Mouse (Mus musculus) kidney, embryonic 15.5 days (tissue): Measurements from ENCODE around the gene Lsmem1. TPM values are rescaled to one million over a fixed set of nuclear protein-coding genes. Genes with fewer than 3 reads are reported as not detected.

ENCODE experiments used
- ATAC-seq: fragments of 200-750 bp; cut with Nextera tagmentation; replicated peaks from 2 replicates; pipeline ENCODE4 v1.8.0; 2017; ENCODE audit warnings: moderate TSS enrichment; ENCODE audit not compliant: low FRiP score
- H3K27ac ChIP-seq: fragments of 300-500 bp; sonication (generic); 2 replicates; pipeline ENCODE4 v1.5.1; 2015; ENCODE audit warnings: mild to moderate bottlenecking, inconsistent platforms
- H3K27me3 ChIP-seq: fragments of 300-500 bp; sonication (generic); 2 replicates; pipeline ENCODE4 v1.6.1; 2015; ENCODE audit warnings: inconsistent platforms
- H3K36me3 ChIP-seq: fragments of 300-500 bp; sonication (generic); 2 replicates; pipeline ENCODE4 v1.6.1; 2015; ENCODE audit warnings: inconsistent platforms
- H3K4me1 ChIP-seq: fragments of 300-500 bp; sonication (generic); 2 replicates; pipeline ENCODE4 v1.6.1; 2015; ENCODE audit warnings: inconsistent platforms
- H3K4me2 ChIP-seq: fragments of 300-500 bp; sonication (generic); 2 replicates; pipeline ENCODE4 v1.6.1; 2015; ENCODE audit warnings: moderate library complexity, mild to moderate bottlenecking, inconsistent platforms
- H3K4me3 ChIP-seq: fragments of 300-500 bp; sonication (generic); replicated peaks from 2 replicates; pipeline ENCODE4 v1.5.1; 2015; ENCODE audit warnings: mild to moderate bottlenecking, inconsistent platforms
- H3K9ac ChIP-seq: fragments of 300-500 bp; sonication (generic); 2 replicates; pipeline ENCODE4 v1.6.1; 2015; ENCODE audit warnings: mild to moderate bottlenecking, inconsistent platforms
- H3K9me3 ChIP-seq: fragments of 300-500 bp; sonication (generic); replicated peaks from 2 replicates; pipeline ENCODE4 v1.6.1; 2016; ENCODE audit warnings: inconsistent platforms
- WGBS: fragments of 180-500 bp; shearing (Covaris S2); methylation state at CpG from one replicate; pipeline ENCODE4 v1.1.7; 2015; ENCODE audit warnings: mixed read lengths; 5-methylcytosine and 5-hydroxymethylcytosine counted together
- polyA plus RNA-seq: library from polyadenylated mRNA; unstranded; fragments of >200 nt; fragmentation: Nextera tagmentation; extraction: Ambion mirVana; gene quantifications from 2 replicates; pipeline ENCODE4 v1.2.1, GENCODE M21; 2015

The Lsmem1 gene
- polyA plus RNA-seq: 0.17 and 0.24 TPM in 2 replicates

DNA sequence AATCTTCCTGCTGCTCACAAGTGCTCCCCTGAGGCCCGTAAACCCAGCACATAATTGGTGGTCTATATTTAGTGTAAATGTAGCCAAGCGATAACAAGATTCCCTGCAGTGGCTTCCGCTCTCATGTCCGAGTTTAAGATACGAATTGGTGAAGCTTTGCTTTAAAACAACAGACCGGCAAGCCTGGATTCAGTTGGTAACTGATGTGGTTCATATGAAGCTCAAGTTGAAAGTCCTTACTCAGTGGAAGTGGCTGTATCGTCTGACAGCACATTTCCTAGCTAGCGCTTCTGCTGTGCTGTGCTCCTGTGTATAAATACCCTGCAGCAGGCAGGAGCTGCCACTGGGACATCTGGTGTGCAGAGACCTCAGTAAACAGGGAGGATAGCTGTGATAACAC is at the start of gene Lsmem1:
Gene Lsmem1 (minus strand): TSS at position 189 of the 400 bp plus-strand sequence.
- H3K4me1 ChIP-seq: no peaks in the 10 kb centered on the region
- H3K4me3 ChIP-seq: no peak within 1 kb of the TSS
- no peak within 1 kb of the TSS for H3K9ac ChIP-seq
- no peak; the same call in 1 of the 2 replicates for ATAC-seq
- no peaks in the 10 kb centered on the region for H3K9me3 ChIP-seq
- H3K36me3 ChIP-seq: peaks cover 32% of the 10 kb centered on the region
- H3K27ac ChIP-seq: no peak within 1 kb of the TSS
- no peaks in the 10 kb centered on the region for H3K27me3 ChIP-seq
- WGBS: 77% methylated on average over 8 of the region's 8 CpGs
- H3K4me2 ChIP-seq: no peak within 1 kb of the TSS

DNA sequence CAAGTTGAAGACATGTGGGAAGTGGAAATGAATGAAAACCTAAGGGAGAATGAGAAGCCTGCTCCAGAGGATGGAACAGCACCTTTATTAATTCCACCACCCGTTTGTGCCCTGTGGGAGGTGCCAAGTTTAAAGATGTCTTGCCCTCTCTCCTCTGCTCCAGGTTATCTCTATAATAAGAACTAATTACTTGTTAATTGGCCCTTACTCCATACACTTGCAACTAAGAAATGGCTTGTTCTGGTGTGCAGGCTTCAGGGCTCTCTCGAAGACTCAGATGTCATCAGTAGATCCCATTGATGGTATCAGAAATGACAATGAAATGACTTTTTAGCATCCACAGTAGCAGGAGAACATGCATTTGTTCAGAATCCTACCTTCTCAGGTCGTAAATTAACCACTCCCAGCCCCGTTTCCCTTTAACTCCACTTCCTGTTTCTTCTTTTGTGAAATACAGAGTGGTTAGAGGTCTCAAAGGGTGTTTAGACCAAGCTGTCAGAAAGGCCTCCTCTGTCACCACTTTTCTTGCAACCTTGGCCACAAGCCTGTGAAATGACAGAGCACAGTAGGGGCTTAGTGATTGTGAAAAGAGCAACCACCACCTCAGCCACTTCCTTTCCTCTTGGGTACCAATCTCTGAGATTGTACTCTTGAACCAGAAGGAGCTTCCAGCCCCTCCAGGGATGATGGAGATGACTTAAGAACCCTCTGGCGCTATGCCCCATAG is 49.3 kb upstream of the Lsmem1 start, which contains the start of gene Ifrd1:
Gene Ifrd1 (minus strand): TSS at position 51 of the 727 bp plus-strand sequence.
- ATAC-seq: no peak
- Histone ChIP-seq H3K27ac (no peak within 1 kb of the TSS), H3K9me3 (no peaks in the 10 kb centered on the region), H3K9ac (no peak within 1 kb of the TSS), H3K36me3 (no peaks in the 10 kb centered on the region), H3K4me1 (peaks cover 5% of the 10 kb centered on the region), H3K27me3 (no peaks in the 10 kb centered on the region), H3K4me2 (no peak within 1 kb of the TSS), H3K4me3 (no peak within 1 kb of the TSS)
- 60% methylated on average over 5 of the region's 5 CpGs for WGBS

DNA sequence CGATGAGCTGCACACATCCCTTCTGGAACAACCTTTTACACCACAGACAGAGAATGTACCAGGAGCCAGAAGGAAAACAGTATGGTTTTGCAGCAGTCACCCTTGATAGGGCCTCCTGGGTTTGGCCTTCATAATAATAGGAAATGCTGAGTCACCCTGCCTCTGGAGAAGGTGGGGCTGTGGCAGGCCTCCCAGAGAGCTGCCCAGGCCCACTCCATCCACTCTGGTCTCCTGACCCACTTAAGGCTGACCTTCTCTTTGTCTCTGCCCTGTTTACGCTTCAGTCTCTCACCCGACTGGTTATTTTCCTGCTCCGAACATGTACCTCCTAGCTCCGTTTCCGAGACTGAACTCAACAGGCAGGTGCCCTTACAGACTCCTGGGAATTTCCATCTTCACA is 48.7 kb upstream of the Lsmem1 start:
- WGBS: 80% methylated on average over 6 of the region's 6 CpGs
- H3K27ac ChIP-seq: no peak overlapping the region
- no peak overlapping the region for H3K4me2 ChIP-seq
- H3K4me1 ChIP-seq: peaks cover 5% of the 10 kb centered on the region
- H3K27me3 ChIP-seq: no peaks in the 10 kb centered on the region
- ATAC-seq: peak; percentile 77
- H3K9ac ChIP-seq: no peak overlapping the region
- no peak overlapping the region for H3K4me3 ChIP-seq
- H3K36me3 ChIP-seq: no peaks in the 10 kb centered on the region
- no peaks in the 10 kb centered on the region for H3K9me3 ChIP-seq

DNA sequence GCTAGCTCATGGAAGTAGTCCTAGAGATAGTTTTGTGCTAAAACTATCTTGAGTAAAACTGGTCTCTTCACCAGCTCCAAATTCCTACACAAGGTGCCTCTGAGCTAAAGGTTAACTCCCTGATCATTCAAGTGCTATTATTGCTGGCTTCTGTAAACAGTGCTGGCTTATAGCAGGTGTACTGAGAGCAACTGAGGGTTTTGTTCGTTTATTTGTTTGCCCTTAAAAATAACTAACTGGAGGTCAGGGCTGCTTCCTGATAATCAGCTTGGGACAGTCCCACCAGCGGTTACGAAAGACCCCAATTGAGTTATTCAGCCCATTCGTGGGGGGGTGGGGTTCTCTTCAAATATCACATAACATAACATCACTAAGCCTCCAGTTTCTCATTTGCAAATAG is 48.1 kb upstream of the Lsmem1 start:
- Histone ChIP-seq H3K4me3 (no peak overlapping the region), H3K9me3 (no peaks in the 10 kb centered on the region), H3K9ac (no peak overlapping the region), H3K36me3 (no peaks in the 10 kb centered on the region), H3K27me3 (no peaks in the 10 kb centered on the region), H3K4me1 (peaks cover 5% of the 10 kb centered on the region), H3K27ac (no peak overlapping the region), H3K4me2 (no peak overlapping the region)
- no peak for ATAC-seq
- 58% methylated on average over 4 of the region's 4 CpGs for WGBS

DNA sequence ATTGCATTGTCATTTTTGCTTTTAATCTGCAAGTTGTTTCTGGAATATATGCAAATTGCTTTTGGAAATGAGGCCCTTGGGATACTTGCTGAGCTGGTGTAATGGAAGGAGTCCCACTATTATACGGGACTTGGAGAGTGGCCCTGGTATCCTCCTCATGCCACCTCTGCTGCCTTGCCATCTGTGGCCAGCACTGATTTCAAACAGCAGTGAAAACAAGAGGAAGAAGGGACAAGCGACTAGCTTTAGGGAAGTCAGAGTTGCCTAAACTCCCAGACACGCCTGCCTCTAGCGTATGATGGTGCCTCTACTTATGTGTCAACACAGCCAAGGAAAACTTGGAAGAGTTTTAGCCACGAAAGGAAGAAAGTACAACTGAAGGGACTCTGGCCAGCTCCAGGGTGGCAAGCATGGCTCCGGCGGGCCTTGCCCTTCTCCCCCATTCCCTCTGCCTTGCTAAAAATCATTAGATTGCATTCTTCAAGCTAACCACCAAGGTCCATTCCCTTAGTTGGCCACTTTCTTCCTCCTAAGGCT is 46.2 kb upstream of the Lsmem1 start:
- Histone ChIP-seq H3K9ac (no peak overlapping the region), H3K27me3 (no peaks in the 10 kb centered on the region), H3K4me3 (no peak overlapping the region), H3K9me3 (no peaks in the 10 kb centered on the region), H3K4me2 (no peak overlapping the region), H3K36me3 (no peaks in the 10 kb centered on the region), H3K4me1 (peaks cover 5% of the 10 kb centered on the region), H3K27ac (no peak overlapping the region)
- no peak for ATAC-seq
- 88% methylated on average over 7 of the region's 7 CpGs for WGBS

DNA sequence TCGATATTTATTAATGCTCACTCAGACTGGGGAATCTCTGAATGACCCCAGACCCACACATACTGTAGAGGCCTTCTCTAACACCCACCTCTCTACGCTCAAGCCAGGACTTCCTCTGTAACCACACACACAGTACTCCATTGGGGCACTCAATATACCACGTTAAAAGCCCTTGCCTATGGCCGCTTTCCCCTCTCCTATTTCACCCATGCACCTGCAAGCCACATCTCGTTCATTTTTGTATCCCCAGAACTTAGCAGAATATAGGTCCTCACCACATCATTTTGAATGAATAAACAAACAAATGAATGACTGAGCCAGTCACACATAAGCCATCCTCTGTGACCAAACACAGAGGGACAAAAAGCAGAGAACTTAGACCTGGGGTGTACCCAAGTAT is 45.6 kb upstream of the Lsmem1 start:
- 89% methylated on average over 5 of the region's 5 CpGs for WGBS
- no peak for ATAC-seq
- Histone ChIP-seq H3K4me1 (peaks cover 5% of the 10 kb centered on the region), H3K27ac (no peak overlapping the region), H3K36me3 (no peaks in the 10 kb centered on the region), H3K4me2 (no peak overlapping the region), H3K9me3 (no peaks in the 10 kb centered on the region), H3K9ac (no peak overlapping the region), H3K27me3 (no peaks in the 10 kb centered on the region), H3K4me3 (no peak overlapping the region)

DNA sequence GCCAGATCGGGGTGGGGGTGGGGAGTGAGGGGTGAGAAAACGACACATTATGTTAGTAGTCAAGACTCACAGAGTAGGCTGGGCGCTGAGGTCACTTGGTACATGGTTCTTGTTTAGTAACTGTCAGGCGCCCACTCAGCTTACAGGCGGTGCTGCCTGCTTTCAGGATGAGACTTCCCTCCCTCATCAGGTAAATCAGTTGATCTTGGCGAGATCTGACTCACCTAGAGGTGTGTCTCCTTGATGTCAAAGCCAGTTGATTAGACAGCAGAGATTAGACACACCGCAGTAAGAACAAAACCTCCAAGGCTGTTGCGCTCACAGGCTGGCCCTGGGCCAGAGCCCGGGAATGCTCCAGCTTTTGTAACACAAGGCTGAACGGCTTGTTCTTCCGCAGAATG is 44.5 kb upstream of the Lsmem1 start:
- Histone ChIP-seq H3K36me3 (no peaks in the 10 kb centered on the region), H3K9ac (no peak overlapping the region), H3K4me3 (no peak overlapping the region), H3K27me3 (no peaks in the 10 kb centered on the region), H3K27ac (no peak overlapping the region), H3K4me2 (no peak overlapping the region), H3K9me3 (no peaks in the 10 kb centered on the region), H3K4me1 (peaks cover 5% of the 10 kb centered on the region)
- 0 out of 2 replicates have a peak, but pooled peaks have one; percentile 22 for ATAC-seq
- WGBS: 51% methylated on average over 11 of the region's 11 CpGs

DNA sequence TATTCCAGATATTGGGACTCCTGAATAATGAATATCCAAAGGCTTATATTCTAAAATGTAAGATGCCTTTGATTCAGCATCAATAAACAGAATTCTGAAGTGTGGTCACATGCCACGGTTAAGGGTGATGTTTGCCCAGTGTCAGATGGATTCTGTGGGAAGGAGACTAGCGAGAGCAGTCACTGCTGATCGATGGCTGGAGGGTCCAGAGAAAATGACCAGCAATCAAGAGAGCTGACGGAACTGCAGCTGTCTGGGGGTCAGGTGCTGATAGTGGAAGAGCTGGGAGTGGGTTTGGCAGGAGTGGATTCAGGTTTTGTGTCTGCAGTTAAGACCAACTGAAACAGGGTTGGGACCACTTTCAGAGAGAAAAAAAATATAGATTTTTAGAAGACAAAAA is 44.0 kb upstream of the Lsmem1 start:
- Histone ChIP-seq H3K4me3 (no peak overlapping the region), H3K27ac (no peak overlapping the region), H3K4me2 (no peak overlapping the region), H3K36me3 (no peaks in the 10 kb centered on the region), H3K9me3 (no peaks in the 10 kb centered on the region), H3K27me3 (no peaks in the 10 kb centered on the region), H3K9ac (no peak overlapping the region), H3K4me1 (peaks cover 5% of the 10 kb centered on the region)
- no peak for ATAC-seq
- 67% methylated on average over 4 of the region's 4 CpGs for WGBS

DNA sequence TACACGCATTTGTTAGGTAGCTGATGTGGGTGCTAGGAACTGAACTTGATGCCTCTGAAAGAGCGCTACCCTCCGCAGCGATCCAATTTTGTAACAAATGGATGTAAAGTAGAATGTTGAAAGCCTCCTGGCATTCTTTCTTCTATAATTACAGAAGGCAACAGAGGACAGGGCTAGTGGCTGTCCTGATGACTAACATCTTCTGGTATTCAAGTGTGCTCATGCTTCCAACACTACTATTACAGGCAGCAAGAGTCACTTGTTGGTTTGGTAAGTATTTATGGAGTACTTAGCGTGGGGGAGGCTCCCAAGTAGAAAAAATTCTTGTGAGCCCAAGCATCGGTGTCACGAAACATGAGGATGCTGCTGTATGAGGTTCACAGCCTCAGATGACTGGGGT is 39.9 kb upstream of the Lsmem1 start:
- H3K4me1 ChIP-seq: no peaks in the 10 kb centered on the region
- ATAC-seq: no peak
- H3K27ac ChIP-seq: no peak overlapping the region
- no peaks in the 10 kb centered on the region for H3K27me3 ChIP-seq
- 80% methylated on average over 7 of the region's 7 CpGs for WGBS
- H3K4me2 ChIP-seq: no peak overlapping the region
- H3K9me3 ChIP-seq: no peaks in the 10 kb centered on the region
- H3K36me3 ChIP-seq: no peaks in the 10 kb centered on the region
- no peak overlapping the region for H3K4me3 ChIP-seq
- H3K9ac ChIP-seq: no peak overlapping the region

DNA sequence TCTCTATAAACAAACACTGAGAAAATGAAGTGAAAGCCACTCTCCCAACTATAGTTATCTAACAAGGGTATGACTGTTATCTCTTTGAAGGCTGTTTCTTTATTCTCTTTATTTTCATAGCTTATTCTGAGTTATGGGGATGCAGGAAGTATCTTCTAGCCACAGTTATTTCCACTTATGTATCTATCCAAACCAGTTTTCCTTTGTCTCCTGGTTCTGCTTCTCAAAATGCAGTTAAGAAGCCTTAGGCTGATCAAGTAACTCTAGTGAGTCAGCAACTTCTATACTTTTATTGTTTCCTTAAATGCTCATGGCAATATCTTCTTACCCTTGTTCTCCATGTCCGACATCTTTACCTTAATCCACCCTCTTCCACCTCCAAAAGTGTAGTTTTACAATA is 32.9 kb upstream of the Lsmem1 start:
- no peak overlapping the region for H3K27ac ChIP-seq
- no peak overlapping the region for H3K9ac ChIP-seq
- H3K4me1 ChIP-seq: no peaks in the 10 kb centered on the region
- 86% methylated on average over 1 of the region's 1 CpGs for WGBS
- no peaks in the 10 kb centered on the region for H3K27me3 ChIP-seq
- no peak overlapping the region for H3K4me3 ChIP-seq
- H3K36me3 ChIP-seq: no peaks in the 10 kb centered on the region
- no peak for ATAC-seq
- H3K9me3 ChIP-seq: no peaks in the 10 kb centered on the region
- H3K4me2 ChIP-seq: no peak overlapping the region

DNA sequence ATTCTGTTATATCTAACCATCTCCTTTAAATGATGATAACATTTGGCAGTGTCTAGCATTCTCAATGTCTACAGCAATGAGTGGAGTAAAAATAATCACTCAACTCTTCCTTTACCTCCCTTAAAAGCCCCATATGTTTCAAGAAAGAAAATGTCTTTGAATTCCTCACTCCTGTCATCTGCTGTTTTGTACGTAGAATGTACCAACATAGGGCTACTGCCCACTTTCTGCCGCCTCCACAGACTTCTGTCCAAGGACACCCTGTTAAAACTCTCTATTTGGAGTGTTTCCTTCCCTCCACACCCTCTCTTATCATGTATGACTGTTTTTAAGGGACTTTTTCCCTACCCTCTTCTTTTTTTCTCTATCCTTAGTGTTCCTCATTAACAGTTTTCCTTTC is 32.3 kb upstream of the Lsmem1 start:
- Histone ChIP-seq H3K36me3 (no peaks in the 10 kb centered on the region), H3K9ac (no peak overlapping the region), H3K27ac (no peak overlapping the region), H3K9me3 (no peaks in the 10 kb centered on the region), H3K27me3 (no peaks in the 10 kb centered on the region), H3K4me2 (no peak overlapping the region), H3K4me3 (no peak overlapping the region), H3K4me1 (no peaks in the 10 kb centered on the region)
- 94% methylated on average over 2 of the region's 2 CpGs for WGBS
- ATAC-seq: no peak

DNA sequence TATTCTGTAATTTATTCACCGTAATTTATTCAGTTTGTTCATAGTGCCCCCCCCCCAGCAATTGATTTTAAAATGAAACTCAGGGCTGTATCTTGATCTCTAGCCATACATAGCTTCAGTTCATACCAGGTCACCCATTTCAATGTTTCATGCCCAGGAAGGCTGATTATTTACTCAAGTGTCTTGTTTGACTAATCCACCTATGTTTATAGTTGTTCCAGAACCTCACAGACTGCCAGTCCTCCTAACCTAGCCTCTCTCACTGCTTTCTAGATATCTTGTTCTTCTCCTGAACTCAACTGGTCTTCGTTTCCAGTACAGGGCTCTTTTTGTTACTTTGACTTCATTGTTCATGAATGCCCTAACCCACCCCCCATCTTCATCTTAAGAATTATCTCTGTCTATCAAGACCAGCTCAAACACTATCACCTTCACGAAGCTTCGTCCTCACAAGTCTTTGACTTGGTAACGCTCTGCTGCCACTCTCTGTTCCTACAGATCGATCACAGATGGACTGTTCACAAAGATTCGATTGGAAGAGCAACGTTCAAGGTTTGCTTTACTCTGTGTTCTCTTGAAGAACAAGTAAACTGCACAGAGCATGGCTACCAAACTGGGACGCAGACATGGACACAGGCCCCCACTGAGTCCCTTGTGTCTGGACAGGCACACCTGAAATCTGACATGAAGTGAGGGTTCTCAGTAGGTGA is 25.0 kb upstream of the Lsmem1 start:
- WGBS: 92% methylated on average over 9 of the region's 9 CpGs
- H3K4me3 ChIP-seq: no peak overlapping the region; the same call in 1 of the 2 replicates
- no peaks in the 10 kb centered on the region for H3K9me3 ChIP-seq
- no peak overlapping the region for H3K9ac ChIP-seq
- no peaks in the 10 kb centered on the region for H3K36me3 ChIP-seq
- peaks cover 15% of the 10 kb centered on the region for H3K4me1 ChIP-seq
- no peaks in the 10 kb centered on the region for H3K27me3 ChIP-seq
- ATAC-seq: no peak
- H3K4me2 ChIP-seq: peak overlapping the region; percentile 72
- no peak overlapping the region for H3K27ac ChIP-seq
